ENCODE assay signal across 8 mouse cellular contexts in the genomic region with DNA sequence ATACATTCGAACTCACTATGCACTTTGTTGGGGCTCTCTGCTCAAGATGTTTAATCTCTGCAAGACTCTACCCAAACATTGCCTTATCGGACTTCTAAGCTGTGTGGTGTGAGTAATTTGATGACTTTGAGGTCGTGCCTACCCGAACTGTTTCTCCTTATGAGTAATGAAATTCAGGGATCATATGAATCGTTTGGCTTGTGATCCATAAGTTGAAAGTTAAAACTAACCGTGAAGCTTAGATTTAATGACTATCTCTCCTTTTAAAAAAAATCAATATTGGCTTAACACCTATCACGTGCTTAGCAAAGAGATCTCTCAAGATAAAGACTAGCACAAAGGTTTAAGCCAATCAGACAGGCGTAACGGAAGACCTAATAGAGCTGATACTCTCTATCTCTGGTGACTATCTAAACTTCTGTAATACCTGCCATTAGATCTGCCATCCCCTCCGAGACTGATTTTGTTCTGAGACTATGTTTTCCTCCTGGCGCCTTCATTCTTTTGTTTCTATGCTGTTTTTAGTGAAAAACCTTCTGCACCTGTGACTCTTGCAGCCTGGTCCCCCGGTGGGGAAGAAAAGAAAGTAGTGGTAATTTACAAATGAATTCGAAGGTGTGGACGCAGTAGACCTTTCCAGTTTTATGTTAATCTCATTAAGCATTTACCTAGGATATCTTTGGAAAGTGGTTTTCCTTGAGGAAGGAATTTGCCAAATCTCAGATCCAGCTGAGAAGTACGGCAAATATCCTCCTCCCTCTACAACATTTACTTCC. TPM values are rescaled to one million over a fixed set of nuclear protein-coding genes. Genes with fewer than 3 reads are reported as not detected.
DNase-seq lines count a peak whose midpoint lies in the region; ATAC-seq and TF ChIP-seq lines count a peak whose summit lies in the region.

No protein-coding gene starts in this region.

- no peak for TF ChIP-seq CTCF in ES-Bruce4 (IDR thresholded peaks at IDR 0.05; ENCODE audit: low read depth, low read length)

- no peaks in the 10 kb centered on the region for H3K27me3 ChIP-seq in heart, embryonic 11.5 days (ENCODE audit: control insufficient read depth, insufficient read depth, low read length)
- H3K27me3 ChIP-seq in ES-Bruce4 (ENCODE audit: control insufficient read depth, insufficient read depth, low read length, poor library complexity, severe bottlenecking): no peaks in the 10 kb centered on the region
- no peaks in the 10 kb centered on the region for H3K27me3 ChIP-seq in forebrain, embryonic 13.5 days
- H3K27me3 ChIP-seq in limb, embryonic 14.5 days (ENCODE audit: control insufficient read depth, insufficient read depth, low read length): no peaks in the 10 kb centered on the region
- H3K27me3 ChIP-seq in stomach, embryonic 14.5 days (ENCODE audit: control insufficient read depth, insufficient read depth, low read length): no peaks in the 10 kb centered on the region

- no peaks in the 10 kb centered on the region for H3K36me3 ChIP-seq in heart, embryonic 11.5 days (ENCODE audit: control insufficient read depth, insufficient read depth, low read length)
- no peaks in the 10 kb centered on the region for H3K36me3 ChIP-seq in ES-Bruce4 (ENCODE audit: control insufficient read depth, insufficient read depth, low read length, poor library complexity, severe bottlenecking)
- no peaks in the 10 kb centered on the region for H3K36me3 ChIP-seq in forebrain, embryonic 13.5 days (ENCODE audit: poor library complexity, severe bottlenecking)
- H3K36me3 ChIP-seq in limb, embryonic 14.5 days (ENCODE audit: control insufficient read depth, insufficient read depth, low read length): no peaks in the 10 kb centered on the region
- H3K36me3 ChIP-seq in stomach, embryonic 14.5 days (ENCODE audit: control insufficient read depth, insufficient read depth, low read length): no peaks in the 10 kb centered on the region

- H3K4me1 ChIP-seq in heart, embryonic 11.5 days (ENCODE audit: control insufficient read depth, insufficient read depth, low read length): peaks cover 6% of the 10 kb centered on the region; the same call in 1 of the 2 replicates
- H3K4me1 ChIP-seq in ES-Bruce4 (ENCODE audit: control insufficient read depth, insufficient read depth, low read length): no peaks in the 10 kb centered on the region
- H3K4me1 ChIP-seq in forebrain, embryonic 13.5 days: peaks cover 29% of the 10 kb centered on the region
- H3K4me1 ChIP-seq in limb, embryonic 14.5 days (ENCODE audit: control insufficient read depth, insufficient read depth, low read length): peaks cover 10% of the 10 kb centered on the region
- H3K4me1 ChIP-seq in stomach, embryonic 14.5 days (ENCODE audit: control insufficient read depth, insufficient read depth, low read length): no peaks in the 10 kb centered on the region

- peak overlapping the region; percentile 95 for H3K4me3 ChIP-seq in heart, embryonic 11.5 days (ENCODE audit: low read depth, low read length)
- H3K4me3 ChIP-seq in ES-Bruce4 (ENCODE audit: low read depth, low read length): peak overlapping the region; percentile 89
- H3K4me3 ChIP-seq in forebrain, embryonic 13.5 days: peak overlapping the region; percentile 96
- peak overlapping the region; percentile 92 for H3K4me3 ChIP-seq in limb, embryonic 14.5 days (replicated peaks; ENCODE audit: low read length)
- H3K4me3 ChIP-seq in stomach, embryonic 14.5 days (ENCODE audit: low read depth, low read length): peak overlapping the region; percentile 87

- TF ChIP-seq POLR2A in ES-Bruce4 (IDR thresholded peaks at IDR 0.05; ENCODE audit: insufficient read depth, low read length): no peak
- no peak for TF ChIP-seq POLR2A in limb, embryonic 14.5 days (IDR thresholded peaks at IDR 0.05; ENCODE audit: borderline replicate concordance, extremely low read depth, insufficient read depth, insufficient read length)

- 2% methylated on average over 15 of the region's 15 CpGs for WGBS in heart, embryonic 11.5 days (ENCODE audit: insufficient replicate concordance)
- 2% methylated on average over 15 of the region's 15 CpGs for WGBS in forebrain, embryonic 13.5 days
- WGBS in limb, embryonic 14.5 days: 2% methylated on average over 15 of the region's 15 CpGs
- WGBS in stomach, embryonic 14.5 days: 2% methylated on average over 15 of the region's 15 CpGs

- ATAC-seq in heart, embryonic 11.5 days (replicated peaks; ENCODE audit: insufficient number of reproducible peaks, low FRiP score, low TSS enrichment): no peak
- 0 out of 2 replicates have a peak, but pooled peaks have one; percentile 2 for ATAC-seq in forebrain, embryonic 13.5 days
- ATAC-seq in limb, embryonic 14.5 days (ENCODE audit: low FRiP score, low read depth): no peak
- no peak for ATAC-seq in stomach, embryonic 14.5 days (ENCODE audit: insufficient number of reproducible peaks, insufficient read depth, low FRiP score, low read depth)
- ATAC-seq in monocyte, adult 5-6 weeks (replicated peaks; ENCODE audit: insufficient number of reproducible peaks, low FRiP score, low TSS enrichment, poor library complexity, severe bottlenecking): no peak

- TF ChIP-seq EP300 in ES-Bruce4 (IDR thresholded peaks at IDR 0.05; ENCODE audit: insufficient read depth, low read depth, low read length): no peak

- no peaks in the 10 kb centered on the region for H3K9me3 ChIP-seq in heart, embryonic 11.5 days (replicated peaks; ENCODE audit: control insufficient read depth, low read length)
- H3K9me3 ChIP-seq in ES-Bruce4 (replicated peaks; ENCODE audit: control insufficient read depth, insufficient read depth, low read length, poor library complexity, severe bottlenecking): no peaks in the 10 kb centered on the region
- no peaks in the 10 kb centered on the region for H3K9me3 ChIP-seq in forebrain, embryonic 13.5 days (replicated peaks)
- no peaks in the 10 kb centered on the region for H3K9me3 ChIP-seq in limb, embryonic 14.5 days (ENCODE audit: control insufficient read depth, low read length)
- H3K9me3 ChIP-seq in stomach, embryonic 14.5 days (ENCODE audit: control insufficient read depth, low read depth, low read length): no peaks in the 10 kb centered on the region

- peak overlapping the region; percentile 99 for H3K27ac ChIP-seq in heart, embryonic 11.5 days (ENCODE audit: low read depth, low read length)
- peak overlapping the region; percentile 96 for H3K27ac ChIP-seq in ES-Bruce4 (ENCODE audit: insufficient read depth, low read length)
- peak overlapping the region; percentile 98 for H3K27ac ChIP-seq in forebrain, embryonic 13.5 days
- H3K27ac ChIP-seq in limb, embryonic 14.5 days (replicated peaks; ENCODE audit: low read depth, low read length): peak overlapping the region; percentile 98
- H3K27ac ChIP-seq in stomach, embryonic 14.5 days (ENCODE audit: low read length): peak overlapping the region; percentile 97

- peak overlapping the region; percentile 99 for H3K9ac ChIP-seq in heart, embryonic 11.5 days (ENCODE audit: low read depth, low read length)
- peak overlapping the region; percentile 99 for H3K9ac ChIP-seq in ES-Bruce4 (ENCODE audit: low read depth, poor library complexity, severe bottlenecking)
- peak overlapping the region; percentile 99 for H3K9ac ChIP-seq in forebrain, embryonic 13.5 days
- H3K9ac ChIP-seq in limb, embryonic 14.5 days (ENCODE audit: low read depth, low read length, severe bottlenecking): peak overlapping the region; percentile 98
- peak overlapping the region; percentile 81 for H3K9ac ChIP-seq in stomach, embryonic 14.5 days (replicated peaks; ENCODE audit: low read depth, low read length)

- peak overlapping the region; percentile 83 for H3K4me2 ChIP-seq in heart, embryonic 11.5 days
- peak overlapping the region; percentile 84 for H3K4me2 ChIP-seq in forebrain, embryonic 13.5 days
- H3K4me2 ChIP-seq in limb, embryonic 14.5 days (replicated peaks; ENCODE audit: low read depth, low read length, severe bottlenecking): peak overlapping the region; percentile 70
- peak overlapping the region; percentile 76 for H3K4me2 ChIP-seq in stomach, embryonic 14.5 days (replicated peaks; ENCODE audit: low read depth, low read length)

- DNase-seq in heart, adult 8-10 months (ENCODE audit: low spot score): no peak
- DNase-seq in limb, embryonic 14.5 days (ENCODE audit: low spot score): no peak
- DNase-seq in right cerebral cortex, postnatal 10 days (ENCODE audit: low spot score in 2 of 2): no peak

RNA-seq across cellular contexts. Expression of a gene that starts 1.2 kb away (rescaled TPM):
- 10.8 and 12.4 TPM in 2 replicates for polyA plus RNA-seq in heart, embryonic 11.5 days (2014; fragmentation: Nextera tagmentation; extraction: Ambion mirVana)
- total RNA-seq in heart, adult 8-10 months (2022): 10 to 100 TPM; 28.3 to 33.9 (median 31.1) TPM
- 47.6 and 49.5 TPM in 2 replicates for polyA plus RNA-seq in ES-Bruce4 (2011; ENCODE audit: insufficient read depth, insufficient read length, low read depth, missing spikeins)
- 12.6 and 12.7 TPM in 2 replicates for polyA plus RNA-seq in forebrain, embryonic 13.5 days (2015; fragmentation: Nextera tagmentation; extraction: Ambion mirVana)
- 19.0 and 19.1 TPM in 2 replicates for polyA plus RNA-seq in limb, embryonic 14.5 days (2012; rRNA removed)
- 16.8 and 19.4 TPM in 2 replicates for polyA plus RNA-seq in limb, embryonic 14.5 days (2014; fragmentation: Nextera tagmentation; extraction: Ambion mirVana)
- 18.9 and 19.7 TPM in 2 replicates for polyA plus RNA-seq in stomach, embryonic 14.5 days (2014; fragmentation: Nextera tagmentation; extraction: Ambion mirVana)
- 4.3 to 6.5 TPM (median 4.5 TPM) in 3 replicates for total RNA-seq in monocyte, adult 5-6 weeks (2017)

RNA-seq across cellular contexts. Expression of a gene that starts 31.9 kb away (rescaled TPM):
- 0.44 and 0.47 TPM in 2 replicates for polyA plus RNA-seq in heart, embryonic 11.5 days (2014; fragmentation: Nextera tagmentation; extraction: Ambion mirVana)
- total RNA-seq in heart, adult 8-10 months (2022): 1 to 10 TPM in 2 of 4 experiments, under 1 TPM in 2; 0.65 to 1.4 (median 0.99) TPM
- 62.0 and 64.3 TPM in 2 replicates for polyA plus RNA-seq in ES-Bruce4 (2011; ENCODE audit: insufficient read depth, insufficient read length, low read depth, missing spikeins)
- 0.45 and 0.52 TPM in 2 replicates for polyA plus RNA-seq in forebrain, embryonic 13.5 days (2015; fragmentation: Nextera tagmentation; extraction: Ambion mirVana)
- 1.3 and 1.4 TPM in 2 replicates for polyA plus RNA-seq in limb, embryonic 14.5 days (2012; rRNA removed)
- polyA plus RNA-seq in limb, embryonic 14.5 days (2014; fragmentation: Nextera tagmentation; extraction: Ambion mirVana): 3.8 and 4.3 TPM in 2 replicates
- 6.5 and 6.6 TPM in 2 replicates for polyA plus RNA-seq in stomach, embryonic 14.5 days (2014; fragmentation: Nextera tagmentation; extraction: Ambion mirVana)
- total RNA-seq in monocyte, adult 5-6 weeks (2017): 1.8 to 2.7 TPM (median 2.4 TPM) in 3 replicates

RNA-seq across cellular contexts. Expression of a gene that starts 49.9 kb away (rescaled TPM):
- 4.7 and 7.9 TPM in 2 replicates for polyA plus RNA-seq in heart, embryonic 11.5 days (2014; fragmentation: Nextera tagmentation; extraction: Ambion mirVana)
- total RNA-seq in heart, adult 8-10 months (2022): 1 to 10 TPM; 3.7 to 5.6 (median 5.2) TPM
- 5.9 and 10.5 TPM in 2 replicates for polyA plus RNA-seq in ES-Bruce4 (2011; ENCODE audit: insufficient read depth, insufficient read length, low read depth, missing spikeins)
- polyA plus RNA-seq in forebrain, embryonic 13.5 days (2015; fragmentation: Nextera tagmentation; extraction: Ambion mirVana): 9.3 and 10.0 TPM in 2 replicates
- polyA plus RNA-seq in limb, embryonic 14.5 days (2012; rRNA removed): 2.9 and 7.1 TPM in 2 replicates
- 4.5 and 7.0 TPM in 2 replicates for polyA plus RNA-seq in limb, embryonic 14.5 days (2014; fragmentation: Nextera tagmentation; extraction: Ambion mirVana)
- polyA plus RNA-seq in stomach, embryonic 14.5 days (2014; fragmentation: Nextera tagmentation; extraction: Ambion mirVana): 6.6 and 9.2 TPM in 2 replicates
- total RNA-seq in monocyte, adult 5-6 weeks (2017): 6.2 to 29.1 TPM in 2 of 3 replicates, not detected in the other
